Mouse (Mus musculus): ENCODE data around the gene Ap4m1. TPM values are rescaled to one million over a fixed set of nuclear protein-coding genes. Genes with fewer than 3 reads are reported as not detected.

The Ap4m1 gene
- 14.2 and 21.4 TPM in 2 replicates for polyA plus RNA-seq (2012; rRNA removed)

GRCm38 (mm10) chr5:138171695-138172491 is at the start of gene Ap4m1, which contains the start of gene Mcm7:
Ap4m1 (plus strand) TSS chr5:138172002.
Mcm7 (minus strand) TSS chr5:138172422.

DNA sequence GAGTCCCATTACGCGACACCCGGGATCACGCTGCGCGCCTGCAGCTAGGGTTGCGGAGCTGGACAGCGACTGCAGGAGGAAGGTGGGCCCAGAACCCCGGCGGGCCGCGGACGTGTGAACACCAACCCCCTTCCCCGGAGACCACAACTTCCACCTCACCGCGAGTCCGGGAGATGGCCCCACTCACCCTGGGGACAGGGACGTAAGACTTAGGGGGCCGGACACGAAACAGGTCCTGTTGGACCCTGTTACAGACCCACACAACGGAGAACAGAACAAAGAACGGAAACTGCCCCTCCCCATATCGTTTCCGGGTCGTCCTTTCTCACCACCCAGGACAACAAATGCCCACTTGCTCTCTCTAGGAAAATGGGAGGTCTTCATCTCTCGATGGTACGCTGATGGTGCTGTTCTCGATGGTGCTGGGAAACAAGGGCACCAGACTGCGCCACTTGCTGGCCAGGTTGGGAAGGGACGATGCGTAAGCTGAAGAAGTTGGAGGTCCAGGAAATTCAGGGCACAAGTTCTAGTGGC is 16.3 kb upstream of the Ap4m1 start, which contains the start of gene Zfp113:
TSS of gene Zfp113 (minus strand) at position 302 of the 534 bp plus-strand sequence.

GRCm38 (mm10) chr5:138160842-138161665 is 10.7 kb upstream of the Ap4m1 start, which contains the start of gene Cops6:
Cops6 (plus strand) TSS chr5:138161071.

DNA sequence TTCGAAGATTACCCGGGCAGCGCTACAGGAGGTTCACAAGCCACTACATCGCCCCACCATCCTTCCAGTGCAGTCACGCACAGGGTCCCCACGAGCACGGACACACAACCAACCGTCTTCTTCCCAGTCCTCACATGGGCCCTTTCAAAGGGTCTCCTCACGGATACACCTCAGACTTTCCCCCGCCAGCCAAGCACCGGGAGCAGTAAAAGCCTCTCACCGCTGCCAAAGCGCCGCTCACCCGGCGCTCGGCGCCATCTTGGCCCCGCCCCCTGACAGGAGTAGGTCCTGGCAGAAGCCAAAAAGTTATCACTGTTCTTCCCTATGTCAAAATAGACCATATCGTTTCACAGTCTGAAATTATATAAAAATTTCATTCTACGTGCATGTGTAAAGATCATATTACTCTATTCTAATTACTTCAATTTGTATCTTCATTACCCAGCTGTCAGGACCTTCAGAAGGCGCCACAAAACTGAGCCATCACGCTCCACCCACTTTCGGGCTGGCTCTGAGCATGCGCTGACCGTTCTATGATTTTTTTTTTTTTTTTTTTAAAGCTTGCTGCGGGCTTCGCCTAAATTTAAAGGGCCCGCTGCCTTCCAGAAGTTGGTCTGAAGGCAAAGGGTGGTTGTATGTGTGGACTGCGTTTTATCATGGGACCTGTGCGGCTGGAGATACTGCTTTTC is 15.3 kb downstream of the Ap4m1 start, which contains the start of the genes Taf6 and Cnpy4:
TSS of gene Taf6 (minus strand) at position 502 of the 689 bp plus-strand sequence.
TSS of gene Cnpy4 (plus strand) at position 536 of the 689 bp plus-strand sequence.

GRCm38 (mm10) chr5:138193771-138194727 is 22.2 kb downstream of the Ap4m1 start, which contains the start of gene Mblac1:
Mblac1 (plus strand) TSS chr5:138194314.

DNA sequence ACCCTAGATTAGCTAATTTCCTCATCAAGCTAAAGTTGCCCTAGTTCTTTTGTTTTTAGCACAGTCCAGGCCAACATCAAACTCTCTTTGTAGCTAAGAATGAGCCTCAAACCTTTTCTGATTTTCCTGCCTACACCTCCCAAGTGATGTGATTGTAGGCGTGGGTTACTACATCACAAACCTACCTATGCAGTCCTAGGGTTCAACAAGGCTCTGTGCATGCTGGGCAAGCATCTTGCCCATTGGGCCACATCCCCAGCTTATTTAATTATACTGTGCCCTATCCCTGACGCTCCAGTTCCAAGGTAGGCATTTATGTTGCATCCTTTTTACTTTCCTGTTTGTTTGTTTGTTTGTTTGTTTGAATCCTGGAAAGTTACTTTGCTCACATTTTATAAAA is 53.9 kb downstream of the Ap4m1 start, which contains the start of gene Nxpe5:
TSS of gene Nxpe5 (plus strand) at position 199 of the 400 bp plus-strand sequence.

Other genes with a start within 250 kb of the Ap4m1 start
- gene Gjc3, start 208.9 kb upstream of the Ap4m1 start, polyA plus RNA-seq (2012; rRNA removed), result 0.04 and 0.17 TPM in 2 replicates
- 0.29 and 0.66 TPM in 2 replicates for gene Azgp1, start 190.5 kb upstream of the Ap4m1 start, polyA plus RNA-seq (2012; rRNA removed)
- gene Smok3a, start 150.7 kb upstream of the Ap4m1 start, polyA plus RNA-seq (2012; rRNA removed), result not detected in 2 replicates
- gene Smok3b, start 150.6 kb upstream of the Ap4m1 start, polyA plus RNA-seq (2012; rRNA removed), result not detected in 2 replicates
- gene Smok3c, start 118.8 kb upstream of the Ap4m1 start, polyA plus RNA-seq (2012; rRNA removed), result not detected in 2 replicates
- 0.51 and 0.96 TPM in 2 replicates for gene Zkscan1, start 86.9 kb upstream of the Ap4m1 start, polyA plus RNA-seq (2012; rRNA removed)
- 1.8 and 2.3 TPM in 2 replicates for gene Zscan21, start 55.1 kb upstream of the Ap4m1 start, polyA plus RNA-seq (2012; rRNA removed)
- 0.71 and 4.4 TPM in 2 replicates for gene Zfp113, start 16.3 kb upstream of the Ap4m1 start, polyA plus RNA-seq (2012; rRNA removed)
- 27.9 and 34.4 TPM in 2 replicates for gene Cops6, start 10.9 kb upstream of the Ap4m1 start, polyA plus RNA-seq (2012; rRNA removed)
- 11.0 and 11.9 TPM in 2 replicates for gene Mcm7, start 420 bp downstream of the Ap4m1 start, polyA plus RNA-seq (2012; rRNA removed)
- gene Taf6, start 15.4 kb downstream of the Ap4m1 start, polyA plus RNA-seq (2012; rRNA removed), result 25.5 and 27.1 TPM in 2 replicates
- 0.42 and 0.67 TPM in 2 replicates for gene Cnpy4, start 15.5 kb downstream of the Ap4m1 start, polyA plus RNA-seq (2012; rRNA removed)
- 1.9 and 4.5 TPM in 2 replicates for gene Mblac1, start 22.3 kb downstream of the Ap4m1 start, polyA plus RNA-seq (2012; rRNA removed)
- gene Nxpe5, start 53.9 kb downstream of the Ap4m1 start, polyA plus RNA-seq (2012; rRNA removed), result 0.24 and 0.51 TPM in 2 replicates
- 86.0 and 110 TPM in 2 replicates for gene Lamtor4, start 83.5 kb downstream of the Ap4m1 start, polyA plus RNA-seq (2012; rRNA removed)
- gene BC037034, start 92.0 kb downstream of the Ap4m1 start, polyA plus RNA-seq (2012; rRNA removed), result 38.2 and 49.6 TPM in 2 replicates
- gene Gal3st4, start 100.8 kb downstream of the Ap4m1 start, polyA plus RNA-seq (2012; rRNA removed), result 1.8 and 2.4 TPM in 2 replicates
- gene Gm43720, start 108.0 kb downstream of the Ap4m1 start, polyA plus RNA-seq (2012; rRNA removed), result not detected in 2 replicates
- gene Gpc2, start 108.0 kb downstream of the Ap4m1 start, polyA plus RNA-seq (2012; rRNA removed), result 1.7 and 2.6 TPM in 2 replicates
- gene Stag3, start 108.2 kb downstream of the Ap4m1 start, polyA plus RNA-seq (2012; rRNA removed), result 0.04 and 0.19 TPM in 2 replicates
- 0.09 TPM in 1 of 2 replicates, not detected in the other for gene Pvrig, start 170.0 kb downstream of the Ap4m1 start, polyA plus RNA-seq (2012; rRNA removed)